Mouse (Mus musculus): ENCODE measurements around the gene Spats1.

Gene Spats1

GRCm38 (mm10) chr17:45474669-45475465 lies at the start of gene Spats1:
TSS of gene Spats1 (minus strand) at chr17:45475415.
- ATAC-seq (ENCODE audit: insufficient number of reproducible peaks, low FRiP score, low TSS enrichment) = peak; percentile 76

GRCm38 (mm10) chr17:45524961-45525360 lies 49.7 kb upstream of the Spats1 start:
- no peak for ATAC-seq (ENCODE audit: insufficient number of reproducible peaks, low FRiP score, low TSS enrichment)

- no peak for ATAC-seq (ENCODE audit: insufficient number of reproducible peaks, low FRiP score, low TSS enrichment)
These were observed 48.0 kb upstream of the Spats1 start, which contains the start of gene Tcte1 for GRCm38 (mm10) chr17:45523263-45523662. TSS of gene Tcte1 (plus strand) at chr17:45523434.

- no peak for ATAC-seq (ENCODE audit: insufficient number of reproducible peaks, low FRiP score, low TSS enrichment)
These were observed 44.9 kb upstream of the Spats1 start for GRCm38 (mm10) chr17:45520136-45520535.

GRCm38 (mm10) chr17:45518766-45519475 lies 43.7 kb upstream of the Spats1 start:
- peak; percentile 74 for ATAC-seq (ENCODE audit: insufficient number of reproducible peaks, low FRiP score, low TSS enrichment)

GRCm38 (mm10) chr17:45517549-45518215 lies 42.5 kb upstream of the Spats1 start:
- ATAC-seq (ENCODE audit: insufficient number of reproducible peaks, low FRiP score, low TSS enrichment) = no peak

- ATAC-seq (ENCODE audit: insufficient number of reproducible peaks, low FRiP score, low TSS enrichment) = no peak
These were observed 41.9 kb upstream of the Spats1 start for GRCm38 (mm10) chr17:45517135-45517534.

GRCm38 (mm10) chr17:45516488-45516887 lies 41.3 kb upstream of the Spats1 start:
- peak; percentile 6; the same call in 1 of the 2 replicates for ATAC-seq (ENCODE audit: insufficient number of reproducible peaks, low FRiP score, low TSS enrichment)

GRCm38 (mm10) chr17:45515806-45516205 lies 40.6 kb upstream of the Spats1 start:
- ATAC-seq (ENCODE audit: insufficient number of reproducible peaks, low FRiP score, low TSS enrichment) = no peak

GRCm38 (mm10) chr17:45515204-45515726 lies 40.0 kb upstream of the Spats1 start:
- ATAC-seq (ENCODE audit: insufficient number of reproducible peaks, low FRiP score, low TSS enrichment) = no peak

- ATAC-seq (ENCODE audit: insufficient number of reproducible peaks, low FRiP score, low TSS enrichment) = no peak
These were observed 36.5 kb upstream of the Spats1 start for GRCm38 (mm10) chr17:45511757-45512156.

- no peak for ATAC-seq (ENCODE audit: insufficient number of reproducible peaks, low FRiP score, low TSS enrichment)
These were observed 35.7 kb upstream of the Spats1 start for GRCm38 (mm10) chr17:45510871-45511270.

- ATAC-seq (ENCODE audit: insufficient number of reproducible peaks, low FRiP score, low TSS enrichment) = peak; percentile 80
These were observed 31.5 kb upstream of the Spats1 start, which contains the start of gene Aars2 for GRCm38 (mm10) chr17:45506700-45507189. TSS of gene Aars2 (plus strand) at chr17:45506841.

GRCm38 (mm10) chr17:45505941-45506465 lies 30.8 kb upstream of the Spats1 start:
- peak; percentile 18; the same call in 1 of the 2 replicates for ATAC-seq (ENCODE audit: insufficient number of reproducible peaks, low FRiP score, low TSS enrichment)

- ATAC-seq (ENCODE audit: insufficient number of reproducible peaks, low FRiP score, low TSS enrichment) = no peak
These were observed 28.2 kb upstream of the Spats1 start for GRCm38 (mm10) chr17:45503301-45503973.

- ATAC-seq (ENCODE audit: insufficient number of reproducible peaks, low FRiP score, low TSS enrichment) = no peak
These were observed 27.1 kb upstream of the Spats1 start for GRCm38 (mm10) chr17:45502324-45502723.

GRCm38 (mm10) chr17:45500981-45501380 lies 25.8 kb upstream of the Spats1 start:
- no peak for ATAC-seq (ENCODE audit: insufficient number of reproducible peaks, low FRiP score, low TSS enrichment)

- ATAC-seq (ENCODE audit: insufficient number of reproducible peaks, low FRiP score, low TSS enrichment) = no peak
These were observed 24.3 kb upstream of the Spats1 start for GRCm38 (mm10) chr17:45499516-45499915.

- ATAC-seq (ENCODE audit: insufficient number of reproducible peaks, low FRiP score, low TSS enrichment) = no peak
These were observed 23.2 kb upstream of the Spats1 start for GRCm38 (mm10) chr17:45498397-45498796.

GRCm38 (mm10) chr17:45495398-45495797 lies 20.2 kb upstream of the Spats1 start:
- no peak for ATAC-seq (ENCODE audit: insufficient number of reproducible peaks, low FRiP score, low TSS enrichment)
